Mouse (Mus musculus) left cerebral cortex, adult 2 months (tissue): Measurements from ENCODE around the gene Traf2. TPM values are rescaled to one million over a fixed set of nuclear protein-coding genes. Genes with fewer than 3 reads are reported as not detected.

Source experiments
- DNase-seq, 2 experiments: peaks; one replicate each; pipeline ENCODE4 v3.0.0; 2021 to 2022; ENCODE audit warnings: low spot score in 2 of 2, mixed read lengths in 1 of 2; ENCODE audit errors: extremely low spot score in 1 of 2
- H3K27ac ChIP-seq: fragments of 200-600 bp; 2 replicates; pipeline ENCODE4 v1.8.1; 2022
- H3K4me3 ChIP-seq: fragments of 200-600 bp; 2 replicates; pipeline ENCODE4 v1.8.1; 2022
- CTCF ChIP-seq: fragments of 200-600 bp; IDR thresholded peaks from 2 replicates; pipeline ENCODE4 v1.8.1; 2022; ENCODE audit warnings: antibody characterized with exemption, mild to moderate bottlenecking, moderate library complexity
- intact Hi-C: fragments of 180-260 bp; cut with DNase I; formaldehyde crosslinking; loops from one replicate; pipeline ENCODE4 v1.15.1; 2025
- total RNA-seq, 2 experiments: library from RNA; stranded (reverse); gene quantifications; 2 replicates each; pipeline ENCODE4 v1.2.3; 2021

The Traf2 gene
- total RNA-seq, 2 experiments from 2014 or later, result 10.4 to 11.0 TPM

- intact Hi-C loops, result no loop called here
- TF ChIP-seq CTCF, result no peak
- Histone ChIP-seq H3K4me3 (peak within 1 kb of the TSS; percentile 55), H3K27ac (peak within 1 kb of the TSS; percentile 97)
- DNase-seq, result peak; percentile 92 to 94
Measured at GRCm38 (mm10) chr2:25574579-25575431, 28.1 kb upstream of the Traf2 start, which contains the start of the genes Mamdc4 and Phpt1. Gene Mamdc4 (minus strand): TSS chr2:25574845. Gene Phpt1 (minus strand): TSS chr2:25575224.

GRCm38 (mm10) chr2:25574136-25574535 is 27.4 kb upstream of the Traf2 start:
- H3K27ac ChIP-seq, result peak overlapping the region; percentile 97

GRCm38 (mm10) chr2:25573068-25573467 is 26.3 kb upstream of the Traf2 start:
- Histone ChIP-seq H3K27ac (no peak overlapping the region), H3K4me3 (no peak overlapping the region)
- intact Hi-C loops, result no loop called here
- TF ChIP-seq CTCF, result no peak
- DNase-seq, result peak in 1 of 2 experiments; percentile 9

More at GRCm38 (mm10) chr2:25574136-25574535, 27.4 kb upstream of the Traf2 start:
- peak in 1 of 2 experiments; percentile 19 for DNase-seq
- intact Hi-C loops, result no loop called here
- peak overlapping the region; percentile 55 for H3K4me3 ChIP-seq
- TF ChIP-seq CTCF, result no peak

- Histone ChIP-seq H3K4me3 (no peak overlapping the region), H3K27ac (no peak overlapping the region)
- intact Hi-C loops, result no loop called here
- no peak for DNase-seq
- no peak for TF ChIP-seq CTCF
Measured at GRCm38 (mm10) chr2:25571221-25571620, 24.5 kb upstream of the Traf2 start.

- Histone ChIP-seq H3K27ac (no peak overlapping the region), H3K4me3 (no peak overlapping the region)
- intact Hi-C loops, result no loop called here
- no peak for TF ChIP-seq CTCF
- no peak for DNase-seq
Measured at GRCm38 (mm10) chr2:25569323-25569722, 22.6 kb upstream of the Traf2 start.

- Histone ChIP-seq H3K4me3 (no peak overlapping the region), H3K27ac (no peak overlapping the region)
- intact Hi-C loops, result no loop called here
- no peak for DNase-seq
- TF ChIP-seq CTCF, result no peak
Measured at GRCm38 (mm10) chr2:25568473-25569019, 21.8 kb upstream of the Traf2 start.

- intact Hi-C loops, result no loop called here
- Histone ChIP-seq H3K27ac (no peak overlapping the region), H3K4me3 (no peak overlapping the region)
- TF ChIP-seq CTCF, result peak; percentile 5
- peak in 1 of 2 experiments; percentile 14 for DNase-seq
Measured at GRCm38 (mm10) chr2:25566558-25566957, 19.8 kb upstream of the Traf2 start.

GRCm38 (mm10) chr2:25565741-25566140 is 19.0 kb upstream of the Traf2 start:
- Histone ChIP-seq H3K27ac (no peak overlapping the region), H3K4me3 (no peak overlapping the region)
- intact Hi-C loops, result no loop called here
- DNase-seq, result no peak
- TF ChIP-seq CTCF, result no peak

- TF ChIP-seq CTCF, result no peak
- H3K27ac ChIP-seq, result no peak overlapping the region
- DNase-seq, result no peak
- no peak overlapping the region for H3K4me3 ChIP-seq
- intact Hi-C loops, result no loop called here
Measured at GRCm38 (mm10) chr2:25561946-25562345, 15.2 kb upstream of the Traf2 start.

GRCm38 (mm10) chr2:25560551-25560950 is 13.8 kb upstream of the Traf2 start:
- no peak overlapping the region for H3K4me3 ChIP-seq
- DNase-seq, result peak in 1 of 2 experiments; percentile 9
- intact Hi-C loops, result no loop called here
- no peak for TF ChIP-seq CTCF
- no peak overlapping the region for H3K27ac ChIP-seq

GRCm38 (mm10) chr2:25558774-25559173 is 12.0 kb upstream of the Traf2 start:
- intact Hi-C loops, result no loop called here
- DNase-seq, result no peak
- TF ChIP-seq CTCF, result no peak

GRCm38 (mm10) chr2:25557964-25558360 is 11.2 kb upstream of the Traf2 start:
- intact Hi-C loops, result no loop called here

More at GRCm38 (mm10) chr2:25558774-25559173, 12.0 kb upstream of the Traf2 start:
- Histone ChIP-seq H3K4me3 (peak overlapping the region; percentile 72), H3K27ac (peak overlapping the region; percentile 90; the same call in 1 of the 2 replicates)

More at GRCm38 (mm10) chr2:25557964-25558360, 11.2 kb upstream of the Traf2 start:
- no peak for DNase-seq
- Histone ChIP-seq H3K27ac (peak overlapping the region; percentile 90), H3K4me3 (peak overlapping the region; percentile 72)
- TF ChIP-seq CTCF, result no peak
